Mouse (Mus musculus): ENCODE results near the gene 4931428F04Rik.
"Not testable (repeated sequence)": the region's sequence is repeated elsewhere in the genome, so short reads cannot be mapped to it uniquely, and the experiment has no call there.

The 4931428F04Rik gene

GRCm38 (mm10) chr8:105259721-105260320 is 29.8 kb downstream of the 4931428F04Rik start:
- DNase-seq: peak; percentile 76

DNA sequence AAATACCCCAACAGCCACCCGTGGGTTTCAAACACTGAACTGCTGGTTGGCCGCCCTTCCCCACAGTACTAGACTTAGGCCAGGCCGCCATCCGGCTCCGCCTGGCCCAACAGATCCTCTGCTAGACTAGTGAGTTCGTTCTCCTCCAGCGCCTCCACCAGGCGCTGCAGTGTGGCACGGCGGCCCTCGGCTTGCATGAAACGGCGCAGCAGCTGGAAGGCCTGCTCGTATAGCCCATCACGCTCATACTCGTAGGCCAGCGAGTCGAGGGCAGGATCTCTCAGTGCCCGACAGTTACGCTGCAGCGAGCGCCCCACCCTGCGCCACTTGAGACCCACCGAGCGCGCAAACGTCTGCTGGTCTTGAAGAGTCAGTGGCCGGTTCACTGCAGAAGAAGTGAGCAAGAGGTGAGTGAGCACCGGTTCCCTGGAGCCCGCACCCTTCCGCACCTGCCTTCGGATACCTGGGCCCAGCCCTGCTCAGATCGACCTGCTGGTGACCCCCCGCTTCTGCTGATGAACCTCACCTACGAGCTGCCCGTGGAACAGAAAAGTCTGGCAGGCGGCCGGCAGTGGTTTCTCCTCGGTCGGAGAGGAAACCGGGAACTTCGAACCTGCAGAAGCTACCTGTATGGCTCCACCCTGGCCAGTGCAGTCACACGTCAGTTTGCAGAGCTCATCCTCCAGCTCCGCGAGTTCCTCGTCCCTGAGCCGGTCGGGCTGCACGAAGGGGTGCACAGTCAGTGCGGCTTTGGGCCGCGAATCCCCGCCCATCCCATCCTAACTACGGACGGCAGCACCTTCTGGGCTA is 30.5 kb downstream of the 4931428F04Rik start:
- no peak for DNase-seq

DNA sequence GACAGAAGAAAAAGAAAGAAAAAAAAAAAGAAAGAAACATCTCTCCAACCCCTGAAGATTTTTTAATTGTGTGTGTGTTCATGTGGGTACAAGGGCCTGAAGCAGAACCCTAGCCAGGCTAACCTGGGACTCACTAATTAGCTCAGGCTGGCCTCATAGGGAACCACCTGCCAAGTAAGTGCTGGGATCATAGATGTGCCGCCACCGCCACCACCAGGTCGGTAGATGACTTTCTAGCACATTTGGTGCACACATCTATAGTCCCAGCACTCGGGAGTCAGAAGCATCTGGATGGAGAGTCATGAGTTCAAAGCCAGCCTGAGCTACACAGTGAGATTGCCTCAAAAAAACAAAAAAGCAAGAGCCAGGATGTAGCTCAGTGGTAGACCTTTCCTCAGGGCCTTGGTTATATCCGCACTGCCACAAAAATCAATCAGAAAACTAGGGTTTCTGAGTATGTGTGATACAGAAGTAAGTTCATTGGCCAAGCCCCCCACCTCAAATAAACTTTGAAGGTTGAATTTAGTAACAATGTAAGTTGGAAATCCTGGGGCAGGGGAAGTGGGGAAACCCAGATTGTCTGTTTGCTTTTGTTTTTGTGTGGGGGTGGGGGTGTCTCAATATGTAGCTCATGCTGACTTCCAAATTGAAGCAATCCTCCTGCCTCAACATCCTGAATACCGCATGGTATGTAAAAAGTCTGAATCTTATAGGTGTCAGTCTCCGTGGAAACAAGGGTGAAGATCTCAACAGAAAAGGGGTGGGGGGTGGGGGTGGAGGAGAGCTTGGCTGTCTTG is 32.1 kb downstream of the 4931428F04Rik start:
- DNase-seq: no peak

DNA sequence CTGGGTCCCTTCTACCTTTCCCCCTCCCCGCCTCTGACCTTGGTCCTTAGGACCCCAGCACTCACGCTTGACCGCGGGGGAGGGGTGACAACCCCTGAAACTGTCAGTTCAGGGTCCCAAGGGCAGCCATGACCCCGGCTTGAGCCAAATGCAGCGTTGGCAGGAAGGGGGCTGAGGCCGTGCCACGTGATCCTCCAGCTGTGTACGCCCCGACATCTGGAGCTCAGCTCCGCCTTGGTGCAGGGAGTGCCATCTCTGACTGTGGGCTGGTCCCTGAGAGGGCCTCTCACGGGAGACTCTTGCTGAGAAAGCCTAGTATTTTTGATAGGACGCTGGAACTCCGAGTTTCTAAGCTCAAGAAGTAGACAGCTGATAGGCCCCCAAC is 34.7 kb downstream of the 4931428F04Rik start, which contains the start of gene B3gnt9:
B3gnt9 (minus strand) TSS at position 188 of the 385 bp plus-strand sequence.
- DNase-seq: peak; percentile 39

DNA sequence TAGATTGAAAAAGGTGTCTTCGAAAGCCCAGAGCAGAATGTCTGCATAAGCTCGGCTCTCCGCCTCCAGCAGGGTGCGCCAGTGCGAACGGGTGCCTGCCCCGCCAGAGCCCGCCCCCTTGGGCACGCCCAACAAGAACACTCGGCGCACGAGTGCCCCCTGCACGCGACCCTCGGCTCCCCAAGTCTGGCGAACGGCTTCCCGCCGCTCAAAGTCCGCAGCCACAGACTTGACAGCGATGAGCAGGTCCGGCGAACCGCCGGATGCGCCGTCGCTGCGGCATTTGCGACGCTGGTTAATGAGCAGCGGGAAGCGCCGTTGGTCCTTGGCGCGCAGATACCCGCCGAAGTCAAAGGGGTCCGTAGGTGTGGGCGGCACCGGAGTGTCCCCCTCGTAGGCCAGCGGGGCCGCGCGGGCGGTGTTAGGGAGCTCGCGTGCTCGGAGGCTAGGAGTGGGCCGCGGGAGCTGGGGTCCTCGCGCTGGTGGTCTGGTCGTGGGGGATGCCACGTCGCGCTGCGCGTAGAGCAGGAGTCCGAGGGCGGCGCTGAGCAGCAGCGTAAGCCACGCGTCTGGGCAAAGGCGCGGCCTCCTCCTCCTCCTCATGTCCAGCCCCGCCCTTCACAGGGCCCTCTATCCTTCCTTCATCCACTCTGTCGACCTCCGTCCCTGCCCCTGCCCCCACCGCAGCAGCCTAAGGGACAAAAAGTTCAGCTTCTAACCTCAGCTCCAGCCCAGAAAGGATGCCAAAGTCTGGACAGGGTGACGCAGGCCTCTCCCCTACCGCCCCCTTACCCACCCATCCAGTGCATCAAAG is 35.3 kb downstream of the 4931428F04Rik start:
- DNase-seq: peak; percentile 90

DNA sequence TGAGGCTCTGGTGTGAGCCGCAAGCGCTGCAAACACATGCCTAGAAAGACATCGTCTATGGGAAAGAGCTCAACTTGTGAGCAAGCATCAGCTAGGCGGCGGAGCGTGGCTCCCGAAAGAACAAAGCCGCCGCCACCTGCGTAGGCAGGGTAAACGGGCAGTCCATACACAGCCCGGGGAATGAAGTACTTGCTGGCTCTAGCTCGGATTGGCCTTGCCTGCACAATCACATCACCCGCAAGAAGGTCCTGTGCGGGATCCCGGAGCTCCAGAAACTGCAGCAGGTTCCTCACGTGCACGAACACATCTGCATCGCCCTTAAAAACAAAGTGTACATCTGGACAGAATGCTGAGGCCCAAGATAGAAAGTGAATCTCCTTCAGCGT is 35.9 kb downstream of the 4931428F04Rik start:
- DNase-seq: no peak

DNA sequence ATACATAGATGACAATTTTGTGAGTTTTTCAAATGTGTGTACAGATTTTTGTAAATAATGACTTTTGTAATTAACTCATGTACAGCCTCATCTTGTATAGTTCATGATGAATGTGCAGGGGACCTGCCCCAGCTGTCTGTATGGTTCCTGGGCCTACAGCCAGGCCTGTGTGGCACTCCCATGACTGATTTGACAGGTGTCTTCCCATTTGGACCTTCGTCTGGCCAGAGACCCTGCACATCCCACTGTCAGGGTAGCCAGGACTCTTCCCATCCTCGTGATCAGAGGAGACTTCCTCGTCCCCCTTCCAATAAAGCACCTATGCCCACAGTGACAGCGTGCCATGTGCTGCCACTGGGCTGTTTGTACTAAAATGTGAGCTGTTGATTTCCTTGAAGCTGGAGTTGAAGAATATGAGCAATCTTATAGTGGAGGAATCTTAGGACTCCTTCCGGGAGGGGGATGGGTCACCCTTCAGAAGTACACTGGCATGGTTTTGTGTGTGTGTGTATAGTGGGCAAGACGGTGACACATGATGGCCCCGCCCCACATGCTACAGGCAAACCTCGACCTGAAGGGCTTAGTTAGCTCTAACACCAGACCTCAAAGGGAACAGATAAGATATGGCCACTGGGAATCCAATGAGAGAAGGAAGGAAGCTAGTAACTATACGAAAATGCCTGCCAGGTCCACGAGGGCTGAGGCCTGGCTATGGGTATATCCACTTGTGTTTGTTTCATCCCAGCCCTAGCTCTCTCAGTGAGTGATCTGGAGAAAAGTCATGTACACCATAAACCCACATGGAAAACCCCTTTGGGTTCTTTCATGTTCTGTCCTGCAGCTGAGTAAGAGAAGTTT is 36.8 kb downstream of the 4931428F04Rik start:
- no peak for DNase-seq

DNA sequence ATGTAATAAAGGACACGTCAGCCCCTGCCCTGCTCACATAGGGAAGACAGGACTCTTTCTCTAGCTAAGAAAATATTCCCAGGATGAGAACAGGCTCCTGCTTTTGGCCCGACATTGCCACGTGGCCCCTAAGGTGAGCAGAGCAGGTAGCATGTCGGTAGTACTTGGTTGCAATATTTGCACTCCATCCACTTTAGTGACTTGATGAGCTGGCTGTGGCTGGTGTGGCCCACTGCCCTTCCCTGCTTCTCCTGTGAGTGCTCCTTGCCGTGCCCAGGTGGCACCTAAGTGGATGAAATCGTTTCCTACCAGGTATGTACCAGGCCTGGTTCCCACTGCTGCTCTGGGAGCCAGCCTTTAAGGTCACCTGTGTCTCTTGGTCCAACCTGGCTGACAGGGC is 37.7 kb downstream of the 4931428F04Rik start:
- DNase-seq: no peak

GRCm38 (mm10) chr8:105241016-105241415 is 48.6 kb downstream of the 4931428F04Rik start:
- no peak for DNase-seq

DNA sequence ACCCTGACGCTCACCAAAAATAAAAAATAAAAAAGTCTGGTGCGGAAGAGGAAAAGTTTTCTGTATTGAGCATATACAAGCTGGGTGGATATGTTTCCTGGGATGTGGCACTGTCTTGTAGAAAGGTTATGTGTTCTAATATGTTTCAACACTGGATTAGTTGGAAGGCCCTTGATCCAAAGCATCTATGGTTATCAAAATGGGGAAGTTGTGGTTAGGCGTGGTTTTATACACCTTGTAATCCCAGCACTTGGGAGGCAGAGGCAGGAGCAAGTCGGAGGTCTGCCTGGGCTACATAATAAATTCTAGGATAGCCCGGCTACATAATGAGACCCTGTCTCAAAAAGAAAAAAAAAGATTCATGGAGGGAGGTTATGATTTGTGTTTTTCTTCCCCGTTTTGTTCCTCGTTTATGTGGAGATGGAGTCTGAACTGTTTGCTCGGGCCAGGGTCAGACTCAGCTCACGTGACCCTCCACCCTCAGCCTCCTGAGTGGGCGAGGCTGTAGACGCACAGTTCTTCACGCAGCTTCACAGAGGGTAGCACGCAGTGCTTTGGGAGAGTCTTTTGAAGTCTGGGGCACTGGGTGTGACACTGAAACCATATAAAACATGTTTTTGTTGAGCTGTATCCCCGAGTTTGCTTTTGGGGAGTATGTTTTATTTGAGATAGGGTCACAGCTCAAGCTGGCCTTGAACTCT is 52.1 kb downstream of the 4931428F04Rik start:
- DNase-seq: no peak

GRCm38 (mm10) chr8:105235206-105235605 is 54.5 kb downstream of the 4931428F04Rik start:
- peak; percentile 28 for DNase-seq

DNA sequence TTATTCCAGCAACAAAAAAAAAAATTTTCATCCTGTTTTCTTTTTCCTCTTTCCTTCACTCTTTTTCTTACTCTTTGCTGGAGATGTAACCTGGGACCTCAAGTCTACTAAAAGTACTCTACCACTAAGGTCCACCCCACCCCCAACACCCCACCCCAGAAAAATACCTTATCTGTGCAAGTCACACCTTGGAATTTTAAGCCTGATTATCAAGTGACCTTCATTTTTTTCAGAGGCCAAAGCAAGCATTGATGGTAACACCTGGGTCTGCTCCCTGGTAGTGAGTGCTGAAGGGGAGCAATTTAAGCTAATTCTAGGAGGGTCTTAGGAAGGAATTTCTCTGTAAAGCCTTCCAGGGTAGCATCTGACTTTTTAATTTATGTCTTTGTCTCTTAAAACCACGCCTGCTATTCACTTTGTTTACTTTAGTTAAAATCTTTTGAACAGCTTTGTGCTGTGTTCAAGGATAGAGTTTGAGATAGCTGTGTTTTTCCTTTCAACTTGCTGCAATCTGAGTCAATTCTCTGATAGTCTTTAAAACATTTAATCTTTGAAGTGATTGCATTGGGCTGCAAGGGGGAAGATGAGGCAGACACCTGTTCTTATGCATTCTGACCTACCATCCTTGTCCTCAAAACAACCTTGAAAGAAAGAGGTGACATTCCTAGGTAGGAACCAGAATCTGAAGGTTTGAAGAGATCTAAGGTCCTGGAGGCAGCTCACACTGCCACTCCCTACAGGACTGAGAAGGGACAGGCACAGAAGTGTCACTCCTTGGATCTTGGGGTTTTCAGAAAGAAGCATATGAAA is 56.3 kb downstream of the 4931428F04Rik start:
- DNase-seq: no peak

DNA sequence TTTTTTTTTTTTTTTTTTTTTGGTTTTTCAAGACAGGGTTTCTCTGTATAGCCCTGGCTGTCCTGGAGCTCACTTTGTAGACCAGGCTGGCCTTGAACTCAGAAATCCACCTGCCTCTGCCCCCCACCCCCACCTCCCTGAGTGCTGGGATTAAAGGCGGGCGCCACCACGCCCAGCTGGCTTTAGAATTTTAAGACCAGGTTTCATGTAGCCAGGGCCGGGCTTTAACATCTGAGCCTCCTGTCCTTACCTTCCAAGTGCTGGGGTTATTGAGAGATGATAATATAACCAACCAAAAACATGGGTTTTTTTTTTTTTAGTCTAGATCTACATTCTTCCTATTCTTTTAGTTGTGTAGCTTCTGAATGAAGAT is 57.4 kb downstream of the 4931428F04Rik start:
- not testable (repeated sequence) for DNase-seq

- DNase-seq: no peak
These were observed 58.0 kb downstream of the 4931428F04Rik start for GRCm38 (mm10) chr8:105231503-105232320.

Measured in kidney, adult 18-20 months (tissue).